Mouse (Mus musculus): ENCODE measurements around the gene Olfr341.

Olfr341 gene

DNA sequence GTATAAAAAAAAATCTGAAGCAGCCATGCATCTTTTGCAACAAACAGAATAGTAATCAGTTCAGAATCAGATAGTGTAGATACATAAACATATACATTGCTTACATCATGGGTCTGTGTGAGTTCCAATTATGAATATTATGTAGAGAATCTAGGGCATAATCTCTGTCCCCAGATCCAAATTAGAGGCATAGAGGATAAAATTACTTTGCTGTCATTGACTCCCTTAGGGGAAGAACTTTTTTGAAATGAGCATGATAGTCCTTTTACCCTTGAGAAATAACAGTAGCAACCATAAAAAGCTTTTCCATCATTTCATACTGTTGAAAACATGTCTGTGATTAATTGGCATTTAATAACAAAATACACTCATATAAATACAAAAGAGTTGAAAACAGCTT lies at the start of gene Olfr341:
Gene Olfr341, minus strand, starts transcription at position 101 of the 400 bp plus-strand sequence.
- no peak for DNase-seq (ENCODE audit: low read depth, low spot score)

- DNase-seq (ENCODE audit: low read depth, low spot score): no peak
These were observed 42.4 kb upstream of the Olfr341 start, which contains the start of gene Olfr342 for GRCm38 (mm10) chr2:36524698-36525097. TSS of gene Olfr342 (plus strand) at chr2:36524998.

- DNase-seq (ENCODE audit: low read depth, low spot score): no peak
These were observed 8.6 kb downstream of the Olfr341 start for GRCm38 (mm10) chr2:36473634-36474033.

GRCm38 (mm10) chr2:36452287-36452686 lies 30.0 kb downstream of the Olfr341 start, which contains the start of gene Olfr340:
TSS of gene Olfr340 (plus strand) at chr2:36452587.
- DNase-seq (ENCODE audit: low read depth, low spot score): no peak
